Mouse (Mus musculus): ENCODE results near the gene Zfp655.
"Not testable (repeated sequence)": the region's sequence is repeated elsewhere in the genome, so short reads cannot be mapped to it uniquely, and the experiment has no call there.

Zfp655 gene

DNA sequence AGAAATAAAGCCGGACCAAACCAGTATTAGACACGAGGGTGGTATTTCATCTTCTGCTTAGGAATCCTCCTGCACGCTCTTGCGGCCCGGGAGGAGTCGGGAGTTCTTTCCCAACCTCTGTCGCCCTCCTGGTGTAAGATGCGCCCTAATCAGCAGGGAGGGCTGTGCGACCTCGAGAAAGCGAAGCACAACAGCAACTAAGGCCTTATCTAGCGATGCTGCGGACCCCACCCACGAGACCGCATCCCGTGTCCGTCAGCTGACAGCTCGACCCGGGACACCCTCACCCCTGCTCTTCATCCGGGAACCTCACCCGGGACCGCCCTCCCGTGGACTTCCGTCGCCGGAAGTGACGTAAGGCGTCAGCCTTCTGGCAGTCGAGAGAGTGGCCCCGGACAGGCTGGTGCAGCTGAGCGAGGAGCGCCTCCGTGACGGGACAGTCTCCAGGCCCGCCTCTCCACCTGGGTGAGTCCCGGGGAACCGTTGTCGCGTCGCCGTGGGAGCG is at the start of gene Zfp655:
Gene Zfp655 (plus strand): TSS at position 349 of the 505 bp plus-strand sequence.
- DNase-seq, result peak; percentile 98

DNA sequence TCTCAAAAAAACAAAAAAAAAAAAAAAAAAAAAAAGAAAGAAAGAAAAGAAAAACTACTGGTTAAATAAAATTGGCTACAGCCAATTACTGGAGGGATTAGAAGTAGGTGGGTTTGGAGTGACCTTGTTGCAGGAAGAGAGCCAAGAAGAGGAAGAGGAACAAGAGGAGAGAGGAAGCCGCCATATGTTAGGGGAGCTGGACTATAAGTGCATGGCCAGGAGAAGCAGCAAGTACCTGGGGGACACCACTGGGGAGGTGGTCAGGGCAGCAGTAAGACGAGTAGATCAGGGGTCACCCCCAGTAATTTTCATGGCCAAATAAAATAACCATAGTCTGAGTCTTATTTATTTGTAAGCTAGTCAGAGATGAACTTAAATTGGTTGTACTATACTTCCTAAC is 46.3 kb upstream of the Zfp655 start:
- DNase-seq, result no peak

DNA sequence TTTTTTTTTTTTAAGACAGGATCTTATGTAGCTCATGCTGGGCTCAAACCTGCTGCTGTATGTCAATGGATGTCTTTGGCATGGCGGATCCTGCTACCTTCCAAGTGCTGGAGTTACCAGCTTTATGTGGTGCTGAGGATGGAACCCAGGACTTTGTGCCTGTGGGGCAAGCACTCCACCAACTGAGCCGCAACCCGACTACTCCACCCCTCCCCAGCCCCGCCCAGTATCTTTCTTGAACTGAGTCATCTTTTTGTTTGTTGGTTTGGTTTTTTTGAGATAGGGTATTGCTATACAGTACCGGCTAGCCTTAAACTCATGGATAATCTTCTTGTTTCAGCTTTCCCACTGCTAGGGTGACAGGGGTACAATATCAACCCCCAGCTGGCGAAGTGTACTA is 42.1 kb upstream of the Zfp655 start:
- DNase-seq, result no peak

DNA sequence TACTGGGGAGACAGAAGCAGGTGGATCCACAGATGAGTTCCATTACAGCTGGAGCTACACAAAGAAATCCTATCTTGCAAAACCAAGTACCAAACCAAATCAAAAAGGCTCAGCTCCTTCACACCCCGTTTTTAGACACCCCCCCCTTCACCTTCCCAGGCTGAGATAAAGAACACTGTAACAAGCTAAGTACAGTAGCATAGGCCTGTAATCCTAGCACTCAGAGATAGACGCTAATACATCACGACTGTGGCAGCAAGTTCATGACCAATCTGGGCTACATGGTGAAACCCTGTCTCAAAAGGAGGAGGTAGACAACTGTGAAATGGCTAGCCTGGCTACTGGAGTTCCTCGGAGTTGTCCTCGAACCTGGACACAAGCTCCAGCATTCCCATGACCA is 41.1 kb upstream of the Zfp655 start:
- no peak for DNase-seq

DNA sequence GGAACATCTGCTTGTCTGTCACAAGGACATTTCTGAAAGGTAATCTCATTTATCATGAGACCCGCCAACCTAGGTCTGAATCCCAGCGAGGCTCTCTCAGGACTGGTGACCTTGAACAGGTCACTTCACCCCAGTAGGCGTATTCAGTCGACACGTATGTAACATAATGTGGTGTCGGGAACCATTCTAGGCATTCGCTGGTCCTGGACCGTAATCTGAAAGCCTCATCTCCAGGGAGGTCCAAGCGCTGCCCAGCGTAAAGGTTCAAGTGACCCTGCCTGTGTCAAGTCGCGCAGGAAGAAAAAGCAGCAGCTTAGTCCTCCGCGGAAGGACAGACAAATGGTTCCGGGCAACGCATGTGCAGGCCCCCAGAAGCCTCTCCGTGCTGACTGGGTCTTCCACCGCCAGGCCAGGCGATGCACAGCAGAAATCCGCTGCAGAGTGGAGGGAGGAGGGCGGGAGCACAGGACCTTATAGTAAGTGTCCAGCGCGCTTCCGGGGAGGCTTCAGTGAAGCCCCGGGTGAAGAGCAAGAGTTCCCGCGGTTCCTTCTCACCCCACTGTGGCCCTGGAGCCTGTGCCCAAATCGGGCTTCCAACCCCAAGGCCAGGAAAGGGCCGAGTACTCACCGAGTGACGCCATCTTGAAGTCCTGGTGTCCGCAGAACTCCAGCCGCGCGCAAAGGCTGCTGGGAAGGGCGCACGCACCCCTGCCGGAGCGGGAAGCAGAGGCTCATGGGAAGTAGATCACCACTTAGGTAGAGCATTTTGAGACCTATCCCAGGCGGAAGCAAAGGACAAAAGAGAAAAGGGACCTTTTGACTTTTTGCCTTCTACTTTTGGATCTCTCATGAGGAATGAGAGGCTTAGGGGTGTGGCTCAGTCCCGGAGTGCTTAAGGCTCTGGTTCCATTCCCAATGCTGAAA is 40.4 kb upstream of the Zfp655 start:
- peak; percentile 92 for DNase-seq

DNA sequence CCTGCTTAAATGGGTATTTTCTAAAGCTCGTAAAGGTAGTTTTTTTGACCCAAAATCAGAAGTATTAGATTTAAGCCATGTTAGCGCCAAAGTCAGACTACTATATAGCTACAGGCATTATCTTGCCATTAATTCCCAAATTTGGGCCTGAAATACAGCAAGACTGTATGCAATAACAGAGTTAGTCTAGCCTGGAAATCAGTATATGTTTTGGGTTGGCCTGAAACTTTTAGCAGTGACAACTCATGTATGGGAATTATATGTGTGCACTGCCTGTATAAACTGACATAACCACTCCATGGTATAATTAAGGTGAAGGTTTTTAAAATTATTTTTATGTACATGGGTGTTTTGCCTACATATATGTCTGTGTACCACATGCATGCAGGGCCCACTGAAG is 39.6 kb upstream of the Zfp655 start, which contains the start of gene Atp5j2:
Gene Atp5j2 (minus strand): TSS at position 101 of the 400 bp plus-strand sequence.
- no peak for DNase-seq

DNA sequence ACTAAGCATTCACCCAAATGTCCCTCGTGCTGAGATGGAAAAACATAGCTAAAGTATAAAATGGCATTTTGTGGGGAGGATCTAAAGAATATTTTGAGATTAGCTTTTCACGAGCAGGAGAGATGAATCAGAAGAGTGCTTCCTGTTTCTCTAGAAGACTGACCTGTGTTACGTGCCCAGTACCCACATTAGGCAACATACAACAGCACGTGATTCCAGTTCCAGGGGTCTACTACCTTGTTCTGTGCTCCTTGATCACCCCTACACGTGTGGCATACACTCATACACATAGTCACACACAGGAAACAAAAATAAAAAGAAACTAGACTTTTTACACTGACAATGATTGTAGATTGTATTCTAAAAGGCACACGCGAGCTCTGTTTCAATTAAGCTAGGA is 31.1 kb upstream of the Zfp655 start:
- DNase-seq, result no peak

DNA sequence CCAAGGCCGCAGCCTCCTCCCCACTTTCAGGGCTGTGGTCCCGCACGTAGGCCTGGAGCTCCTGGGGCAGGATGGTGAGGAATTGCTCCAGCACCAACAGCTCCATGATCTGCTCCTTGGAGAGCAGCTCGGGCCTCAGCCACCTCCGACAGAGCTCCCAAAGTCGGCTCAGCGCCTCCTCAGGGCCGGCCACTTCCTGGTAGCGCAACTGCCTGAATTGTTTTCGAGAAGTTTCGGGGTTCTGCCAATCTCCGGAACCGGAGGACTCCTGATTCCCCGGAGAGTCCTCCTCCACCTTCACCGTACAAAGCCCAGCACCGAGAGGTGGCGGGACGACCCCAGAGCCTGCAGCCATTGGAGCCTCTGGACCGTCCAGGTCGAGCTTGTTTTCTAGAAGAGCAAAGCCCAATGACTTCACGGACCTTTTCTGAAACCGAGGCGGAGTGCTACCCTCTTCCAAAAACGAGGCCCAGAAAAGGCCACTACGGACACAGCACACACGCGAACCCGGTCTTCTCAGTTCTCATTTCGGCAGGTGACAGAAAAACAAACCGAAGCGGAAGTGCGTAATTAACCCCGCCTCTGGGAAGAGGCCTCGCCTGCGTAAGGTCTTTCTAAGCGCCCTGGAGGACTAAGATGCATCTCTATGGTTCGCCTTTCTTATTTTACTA is 30.1 kb upstream of the Zfp655 start, which contains the start of gene Zkscan14:
Gene Zkscan14 (minus strand): TSS at position 548 of the 671 bp plus-strand sequence.
- peak; percentile 80 for DNase-seq

DNA sequence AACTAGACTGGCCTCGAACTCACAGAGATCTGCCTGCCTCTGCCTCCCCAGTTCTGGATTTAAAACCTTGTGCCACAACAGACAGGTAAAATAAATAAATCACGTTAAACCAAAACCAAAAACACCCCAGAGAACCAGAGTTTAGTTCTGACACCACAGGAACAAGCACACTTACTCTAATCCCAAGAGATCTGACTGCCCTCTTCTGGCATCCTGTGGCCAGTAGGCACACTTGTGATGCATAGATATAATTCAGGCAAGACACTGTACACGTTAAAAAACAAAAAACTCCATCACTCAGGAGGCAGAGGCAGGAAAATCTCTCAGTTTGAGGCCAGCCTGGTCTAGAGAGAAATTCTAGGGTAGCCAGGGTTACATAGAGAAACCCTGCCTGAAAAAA is 29.1 kb upstream of the Zfp655 start:
- DNase-seq, result no peak

DNA sequence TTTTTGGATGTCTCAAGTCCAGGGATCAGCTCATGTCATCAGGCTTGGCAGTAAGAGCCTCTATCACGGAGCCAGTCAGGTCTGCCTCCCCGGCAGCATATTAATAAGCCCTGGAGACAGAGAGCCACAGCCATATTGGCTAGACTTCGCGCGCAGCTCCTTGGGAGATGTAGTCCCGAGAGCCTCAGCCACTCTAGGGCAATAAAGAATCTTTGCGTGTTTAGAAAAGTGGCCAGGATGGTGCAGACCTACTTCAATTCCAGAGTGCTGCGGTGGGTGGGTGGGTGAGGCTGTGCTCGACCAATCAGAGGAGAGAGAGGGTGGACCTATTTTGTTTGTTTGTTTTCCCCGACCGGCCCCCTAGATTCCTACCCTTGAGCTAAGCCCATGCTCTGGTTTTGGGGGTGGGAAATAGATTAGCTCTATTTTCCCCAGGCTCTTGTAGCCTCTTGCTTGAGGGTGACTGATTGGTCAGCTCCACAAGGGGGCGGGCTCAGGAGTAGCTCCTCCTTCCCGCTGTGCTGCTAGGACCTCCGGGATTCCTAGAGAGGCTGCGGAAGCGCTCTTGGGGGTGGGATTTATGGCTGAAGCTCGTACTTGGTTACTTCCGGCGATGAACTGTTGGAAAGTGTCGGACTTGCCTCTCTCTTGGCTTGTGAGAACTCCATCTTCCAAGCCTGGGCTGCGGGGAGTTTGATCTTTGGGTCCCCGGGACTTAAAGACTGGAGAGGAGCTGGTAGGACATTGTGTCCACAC is 27.4 kb upstream of the Zfp655 start, which contains the start of gene Zkscan5:
Gene Zkscan5 (plus strand): TSS at position 627 of the 756 bp plus-strand sequence.
- peak; percentile 99 for DNase-seq

DNA sequence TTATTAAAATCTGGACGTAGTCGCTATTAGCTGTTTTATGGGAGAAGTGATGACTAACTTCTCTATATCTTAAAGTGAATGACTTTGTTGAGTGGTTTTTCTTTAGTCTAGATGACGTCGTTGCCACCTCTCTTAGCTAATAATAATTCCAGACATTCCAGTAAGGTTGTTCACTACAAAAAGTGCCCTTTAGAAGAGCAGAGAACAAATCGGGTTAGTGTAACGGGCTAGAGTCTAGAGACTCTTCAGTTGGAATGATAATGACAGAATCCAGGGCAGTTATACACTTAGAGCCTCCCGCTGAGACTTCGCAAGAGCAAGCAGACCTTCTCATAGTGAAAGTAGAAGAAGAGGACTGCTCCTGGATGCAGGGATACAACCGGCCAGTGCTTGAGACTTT is 26.5 kb upstream of the Zfp655 start:
- no peak for DNase-seq

DNA sequence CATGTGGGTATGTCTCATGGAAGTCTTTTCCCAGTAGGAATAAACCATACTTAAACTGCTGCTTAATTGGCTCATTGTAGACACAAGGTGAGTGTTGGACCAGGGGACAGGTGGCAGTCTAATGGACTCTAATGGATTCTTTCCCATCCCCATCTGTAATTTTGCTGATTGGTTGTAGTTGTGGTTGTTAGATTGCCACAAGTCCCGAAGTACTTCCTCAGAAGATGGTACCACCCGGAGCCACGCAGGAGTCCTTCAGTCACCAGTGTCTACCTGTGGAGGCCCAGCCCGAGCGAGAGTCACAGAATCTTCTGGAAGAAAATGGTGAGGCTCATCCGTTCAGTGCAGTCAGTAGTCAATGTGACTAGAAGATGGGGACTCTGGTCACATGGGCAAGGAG is 24.1 kb upstream of the Zfp655 start:
- no peak for DNase-seq

DNA sequence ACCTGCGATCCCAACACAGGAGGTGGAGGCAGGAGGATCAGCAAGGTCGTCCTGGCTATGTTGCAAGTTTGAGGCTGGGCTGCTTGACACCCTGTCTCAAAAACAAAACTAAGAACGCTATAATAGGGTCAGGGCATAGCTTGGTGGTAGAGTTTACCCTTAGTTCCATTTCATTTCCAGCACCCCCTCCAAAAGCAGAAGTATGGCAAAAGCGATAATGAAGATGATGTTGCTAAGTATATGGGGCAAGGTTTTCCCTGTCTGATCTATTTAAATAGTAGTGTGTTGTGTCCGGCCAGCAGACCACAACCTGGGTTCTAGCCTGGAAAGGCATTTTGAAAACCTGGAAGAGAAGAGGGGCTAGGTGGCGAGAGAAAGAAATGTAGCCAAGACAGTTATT is 23.6 kb upstream of the Zfp655 start:
- DNase-seq, result no peak

DNA sequence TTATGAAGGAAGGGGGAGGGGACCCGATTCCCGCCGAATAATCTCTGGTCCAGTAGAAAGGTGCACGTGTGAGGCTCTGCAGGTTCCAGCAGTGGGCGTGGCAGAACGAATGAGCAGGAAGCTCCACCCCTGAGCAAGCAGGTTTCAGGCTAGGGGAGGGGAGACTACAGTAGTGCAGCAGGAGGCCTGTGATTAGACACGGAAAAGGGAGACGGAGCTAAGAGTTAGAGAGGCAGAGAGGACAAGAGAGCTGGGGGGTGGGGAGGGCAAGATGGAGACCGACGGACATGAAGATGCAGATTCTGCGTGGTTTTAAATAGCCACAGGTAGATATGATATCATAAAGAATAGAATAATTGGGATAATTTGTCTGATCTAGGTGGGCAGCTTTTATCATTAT is 23.1 kb upstream of the Zfp655 start:
- DNase-seq, result not testable (repeated sequence)

DNA sequence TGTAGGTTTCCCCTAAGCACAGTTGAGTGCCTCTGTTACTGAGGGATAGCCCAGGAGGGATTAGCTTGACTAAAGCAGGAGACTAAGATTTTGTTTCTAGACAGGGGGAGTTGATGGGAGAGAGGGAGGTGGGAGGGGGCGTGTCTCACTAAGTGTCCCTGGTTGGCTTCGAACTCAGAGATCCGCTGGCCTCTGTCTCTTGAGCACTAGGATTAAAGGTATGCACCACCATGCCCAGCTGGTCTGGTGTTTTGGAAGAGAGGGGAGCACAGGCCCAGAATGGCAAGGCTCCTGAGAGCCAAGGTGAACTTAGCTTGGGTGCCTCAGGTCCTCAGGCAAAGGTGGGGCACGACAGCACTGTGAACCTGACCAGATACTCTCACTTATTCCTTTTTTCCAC is 20.2 kb upstream of the Zfp655 start:
- DNase-seq, result no peak

DNA sequence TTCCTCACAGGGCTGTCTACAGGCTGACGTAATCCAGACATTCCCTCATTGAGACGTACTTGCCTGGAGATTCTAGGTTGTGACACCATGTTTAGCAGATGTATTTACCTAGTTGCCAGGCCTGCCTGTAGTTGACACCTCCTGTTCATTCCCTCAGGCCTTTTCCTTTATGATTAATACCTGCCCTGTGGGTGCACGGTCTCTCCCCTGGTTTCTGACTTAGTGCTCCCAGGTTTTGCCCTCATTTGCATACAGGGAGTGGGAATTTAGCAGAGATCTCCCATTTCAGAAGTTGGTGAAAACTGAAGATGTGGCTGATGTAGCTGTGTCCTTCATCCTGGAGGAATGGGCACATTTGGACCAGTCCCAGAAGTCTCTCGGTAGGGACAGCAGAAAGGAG is 19.3 kb upstream of the Zfp655 start:
- DNase-seq, result no peak

DNA sequence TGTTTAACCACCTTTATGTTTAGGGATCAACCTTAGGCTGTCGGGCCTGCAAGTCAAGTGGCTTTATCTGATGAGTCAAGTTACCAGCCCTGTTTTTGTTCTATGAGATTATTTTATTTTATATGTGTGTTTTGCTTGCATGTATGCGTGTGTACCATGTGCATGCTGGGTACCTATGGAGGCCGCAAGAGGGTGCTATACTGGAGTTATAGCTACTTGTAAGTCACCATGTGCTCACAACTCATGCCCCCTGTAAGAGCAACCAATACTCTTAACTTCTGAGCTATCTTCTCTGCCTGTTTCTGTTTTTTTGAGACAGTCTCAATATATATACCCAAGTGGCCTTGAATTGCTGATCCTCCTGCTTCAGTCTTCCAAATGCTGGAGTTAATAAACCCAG is 18.0 kb upstream of the Zfp655 start:
- DNase-seq, result no peak

DNA sequence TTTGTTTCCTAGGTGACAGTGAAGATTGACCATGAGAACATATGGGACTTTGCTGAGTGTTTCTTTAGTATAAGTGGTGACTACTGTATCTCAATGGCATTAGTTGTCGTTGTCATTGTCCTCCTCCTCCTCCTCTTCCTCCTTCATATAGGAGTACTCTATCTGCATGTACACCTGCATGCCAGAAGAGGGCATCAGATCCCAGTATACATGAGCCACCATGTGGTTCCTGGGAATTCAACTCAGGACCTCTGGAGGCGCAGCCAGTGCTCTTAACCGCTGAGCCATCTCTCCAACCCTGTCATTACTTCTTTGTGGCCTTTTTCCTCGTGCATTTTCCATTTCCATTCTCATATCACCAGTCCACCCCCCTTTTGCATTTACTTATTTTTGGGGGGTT is 16.8 kb upstream of the Zfp655 start:
- no peak for DNase-seq

DNA sequence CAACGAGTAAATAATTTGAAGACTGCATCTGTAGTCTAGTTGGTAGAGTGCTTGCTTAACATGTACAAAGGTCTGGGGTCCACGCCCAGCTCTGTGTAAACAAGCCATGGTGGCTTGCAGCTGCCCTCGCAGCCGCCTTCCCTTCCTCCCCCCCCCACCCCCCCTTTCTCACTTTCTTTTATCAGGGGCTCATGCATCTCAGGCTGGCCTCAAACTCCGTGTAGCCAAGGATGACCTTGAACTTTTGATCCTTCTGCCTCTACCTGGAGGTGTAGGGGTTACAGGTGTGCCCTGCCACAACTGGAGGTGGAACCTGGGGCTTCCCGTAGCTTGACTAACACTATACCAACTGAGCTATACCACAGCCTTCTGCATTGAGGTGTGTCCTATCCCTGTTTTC is 13.8 kb upstream of the Zfp655 start:
- no peak for DNase-seq

DNA sequence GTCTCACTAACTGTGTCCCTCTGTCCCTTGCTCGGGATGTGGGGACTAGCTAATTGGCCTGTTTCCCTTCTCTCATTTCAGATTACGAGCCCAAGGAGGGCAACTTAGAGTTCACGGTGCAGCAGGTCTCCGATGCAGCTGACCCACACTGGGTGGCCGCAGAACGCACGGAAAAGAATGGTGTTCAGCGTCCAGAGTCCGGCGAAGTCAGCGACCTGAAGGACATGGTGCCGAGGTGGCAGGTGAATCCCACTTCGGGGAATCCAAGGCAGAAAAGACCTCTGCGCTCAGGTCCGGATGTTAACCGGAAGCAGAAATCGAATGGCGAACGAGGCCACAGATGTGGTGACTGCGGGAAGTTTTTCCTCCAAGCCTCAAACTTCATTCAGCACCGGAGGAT is 13.3 kb upstream of the Zfp655 start:
- DNase-seq, result no peak

DNA sequence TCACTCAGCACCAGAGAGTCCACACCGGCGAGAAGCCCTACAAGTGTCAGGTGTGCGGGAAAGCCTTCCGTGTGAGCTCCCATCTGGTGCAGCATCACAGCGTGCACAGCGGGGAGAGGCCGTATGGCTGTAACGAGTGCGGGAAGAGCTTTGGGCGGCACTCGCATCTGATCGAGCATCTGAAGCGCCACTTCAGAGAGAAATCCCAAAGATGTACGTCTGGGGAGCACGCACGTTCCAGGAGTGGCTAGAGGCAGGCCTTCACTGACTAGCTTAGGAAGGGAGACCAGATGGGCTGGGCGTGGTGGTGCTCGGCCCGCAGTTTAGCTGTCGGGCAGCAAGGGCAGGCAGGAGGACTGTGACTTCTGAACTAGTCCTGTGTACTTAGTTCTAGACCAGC is 12.8 kb upstream of the Zfp655 start:
- DNase-seq, result no peak

DNA sequence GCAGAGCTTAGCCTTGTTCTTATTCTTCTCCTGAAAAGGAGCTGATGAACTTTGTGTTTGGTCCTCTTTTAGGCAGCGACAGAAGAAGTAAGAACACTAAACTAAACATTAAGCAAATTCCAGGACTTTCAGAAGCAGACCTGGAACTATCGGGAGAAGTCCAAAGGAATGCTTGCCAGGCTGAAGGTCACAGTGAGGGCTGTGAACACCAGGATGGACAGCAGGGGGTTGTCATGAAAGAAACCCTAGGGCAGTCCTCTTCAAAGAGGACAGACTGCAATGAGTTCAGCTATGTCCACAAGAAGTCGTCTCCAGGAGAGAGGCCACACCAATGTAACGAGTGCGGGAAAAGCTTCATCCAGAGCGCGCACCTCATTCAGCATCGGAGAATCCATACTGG is 11.5 kb upstream of the Zfp655 start:
- no peak for DNase-seq

DNA sequence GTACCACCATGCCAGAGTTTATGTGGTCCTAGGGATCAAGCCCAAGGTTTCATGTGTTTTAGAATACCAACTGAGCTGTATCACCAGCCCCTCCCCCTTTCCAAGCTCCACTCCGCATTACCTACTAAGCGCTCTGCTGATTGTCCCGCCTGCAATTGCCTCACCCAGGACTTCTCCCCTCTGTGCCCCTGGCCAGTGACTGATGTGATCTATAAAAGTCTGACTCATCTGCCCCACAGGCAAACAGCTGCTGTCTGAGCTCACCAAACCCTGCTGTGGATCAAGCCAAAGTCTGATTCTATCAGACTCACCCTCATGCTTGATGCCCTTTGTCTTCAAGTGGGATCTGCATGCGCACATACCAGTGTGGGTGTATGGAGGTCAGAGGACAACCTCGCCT is 8.7 kb upstream of the Zfp655 start:
- DNase-seq, result no peak

Data from layer of hippocampus, adult 9-11 months (tissue).